Mouse (Mus musculus) intestine, postnatal 0 days (tissue): Measurements from ENCODE around the gene Ccdc115. TPM values are rescaled to one million over a fixed set of nuclear protein-coding genes. Genes with fewer than 3 reads are reported as not detected.

ENCODE experiments used
- ATAC-seq: fragments of 200-750 bp; cut with Nextera tagmentation; 2 replicates; pipeline ENCODE4 v1.8.0; 2017; ENCODE audit warnings: mild to moderate bottlenecking, moderate TSS enrichment, moderate library complexity
- H3K27ac ChIP-seq: fragments of 300-500 bp; sonication (generic); 2 replicates; pipeline ENCODE4 v1.5.1; 2014; ENCODE audit warnings: mild to moderate bottlenecking, low read depth, low read length, moderate library complexity
- H3K27me3 ChIP-seq: fragments of 300-500 bp; sonication (generic); replicated peaks from 2 replicates; pipeline ENCODE4 v1.6.1; 2014; ENCODE audit warnings: low read length, mixed read lengths; ENCODE audit not compliant: control insufficient read depth, insufficient read depth
- H3K36me3 ChIP-seq: fragments of 300-500 bp; sonication (generic); 2 replicates; pipeline ENCODE4 v1.6.1; 2014; ENCODE audit warnings: mild to moderate bottlenecking, moderate library complexity; ENCODE audit not compliant: control insufficient read depth, insufficient read depth
- H3K4me1 ChIP-seq: fragments of 300-500 bp; sonication (generic); replicated peaks from 2 replicates; pipeline ENCODE4 v1.6.1; 2014; ENCODE audit warnings: antibody characterized with exemption, low read length, mixed read lengths; ENCODE audit not compliant: control insufficient read depth, insufficient read depth
- H3K4me2 ChIP-seq: fragments of 300-500 bp; sonication (generic); replicated peaks from 2 replicates; pipeline ENCODE4 v1.6.1; 2014; ENCODE audit warnings: low read depth, mild to moderate bottlenecking, moderate library complexity
- H3K4me3 ChIP-seq: fragments of 300-500 bp; sonication (generic); 2 replicates; pipeline ENCODE4 v1.5.1; 2014; ENCODE audit warnings: low read depth, low read length
- H3K9ac ChIP-seq: fragments of 300-500 bp; sonication (generic); 2 replicates; pipeline ENCODE4 v1.6.1; 2014; ENCODE audit warnings: mild to moderate bottlenecking, low read depth, low read length
- H3K9me3 ChIP-seq: fragments of 300-500 bp; sonication (generic); 2 replicates; pipeline ENCODE4 v1.6.1; 2016; ENCODE audit warnings: mixed run types; ENCODE audit not compliant: control insufficient read depth
- CTCF ChIP-seq: sonication (generic); IDR thresholded peaks from 2 replicates; pipeline ENCODE4 v1.5.1; 2016; ENCODE audit warnings: low read depth, mild to moderate bottlenecking, control low read depth, antibody characterized with exemption, moderate library complexity
- WGBS: fragments of 180-500 bp; shearing (Covaris S2); extraction: QIAGEN DNeasy Blood & Tissue Kit; methylation state at CpG from one replicate; pipeline ENCODE4 v1.1.7; 2014; 5-methylcytosine and 5-hydroxymethylcytosine counted together
- polyA plus RNA-seq: library from polyadenylated mRNA; unstranded; fragments of >200 nt; fragmentation: Nextera tagmentation; extraction: Ambion mirVana; gene quantifications from 2 replicates; pipeline ENCODE4 v1.2.1, GENCODE M21; 2015

Ccdc115 gene
- polyA plus RNA-seq, 1 experiment from 2014 or later: 35.3 TPM

- no peaks in the 10 kb centered on the region for H3K9me3 ChIP-seq
- H3K4me1 ChIP-seq: 0 out of 2 replicates have a peak, but pooled peaks cover 2% of the 10 kb centered on the region
- TF ChIP-seq CTCF: no peak
- no peaks in the 10 kb centered on the region for H3K27me3 ChIP-seq
- no peak overlapping the region for H3K4me3 ChIP-seq
- WGBS: 57% methylated on average over 5 of the region's 5 CpGs
- no peak overlapping the region for H3K27ac ChIP-seq
- ATAC-seq: no peak
- H3K9ac ChIP-seq: no peak overlapping the region
- H3K4me2 ChIP-seq: no peak overlapping the region
- no peaks in the 10 kb centered on the region for H3K36me3 ChIP-seq
Measured at GRCm38 (mm10) chr1:34480801-34481200, 41.3 kb upstream of the Ccdc115 start.

- no peak for ATAC-seq
- no peak for TF ChIP-seq CTCF
- no peaks in the 10 kb centered on the region for H3K36me3 ChIP-seq
- no peak overlapping the region for H3K4me2 ChIP-seq
- no peak overlapping the region for H3K4me3 ChIP-seq
- 37% methylated on average over 11 of the region's 11 CpGs for WGBS
- H3K9ac ChIP-seq: no peak overlapping the region
- 0 out of 2 replicates have a peak, but pooled peaks cover 2% of the 10 kb centered on the region for H3K4me1 ChIP-seq
- H3K9me3 ChIP-seq: no peaks in the 10 kb centered on the region
- no peak overlapping the region for H3K27ac ChIP-seq
- H3K27me3 ChIP-seq: no peaks in the 10 kb centered on the region
Measured at GRCm38 (mm10) chr1:34478891-34479655, 39.6 kb upstream of the Ccdc115 start.

- Histone ChIP-seq H3K4me3 (peak overlapping the region; percentile 59), H3K36me3 (no peaks in the 10 kb centered on the region), H3K4me1 (no peaks in the 10 kb centered on the region), H3K4me2 (peak overlapping the region; percentile 99), H3K9ac (peak overlapping the region; percentile 34), H3K27ac (no peak overlapping the region), H3K27me3 (no peaks in the 10 kb centered on the region), H3K9me3 (no peaks in the 10 kb centered on the region)
- WGBS: 2% methylated on average over 42 of the region's 43 CpGs
- peak; percentile 43 for TF ChIP-seq CTCF
- peak; percentile 54 for ATAC-seq
Measured at GRCm38 (mm10) chr1:34472427-34473300, 33.2 kb upstream of the Ccdc115 start.

GRCm38 (mm10) chr1:34469801-34470200 is 30.3 kb upstream of the Ccdc115 start:
- no peaks in the 10 kb centered on the region for H3K9me3 ChIP-seq
- H3K4me1 ChIP-seq: no peaks in the 10 kb centered on the region
- no peak overlapping the region for H3K9ac ChIP-seq
- no peak overlapping the region for H3K27ac ChIP-seq
- H3K4me2 ChIP-seq: no peak overlapping the region
- WGBS: 79% methylated on average over 5 of the region's 5 CpGs
- no peak for TF ChIP-seq CTCF
- no peak overlapping the region for H3K4me3 ChIP-seq
- no peaks in the 10 kb centered on the region for H3K27me3 ChIP-seq
- ATAC-seq: no peak
- no peaks in the 10 kb centered on the region for H3K36me3 ChIP-seq

GRCm38 (mm10) chr1:34468500-34468899 is 29.0 kb upstream of the Ccdc115 start:
- Histone ChIP-seq H3K4me1 (no peaks in the 10 kb centered on the region), H3K9me3 (no peaks in the 10 kb centered on the region), H3K9ac (no peak overlapping the region), H3K36me3 (no peaks in the 10 kb centered on the region), H3K4me2 (no peak overlapping the region), H3K4me3 (no peak overlapping the region), H3K27me3 (no peaks in the 10 kb centered on the region), H3K27ac (no peak overlapping the region)
- TF ChIP-seq CTCF: no peak
- ATAC-seq: no peak
- 80% methylated on average over 4 of the region's 4 CpGs for WGBS

GRCm38 (mm10) chr1:34468051-34468450 is 28.6 kb upstream of the Ccdc115 start:
- WGBS: 63% methylated on average over 3 of the region's 3 CpGs
- Histone ChIP-seq H3K27me3 (no peaks in the 10 kb centered on the region), H3K9ac (no peak overlapping the region), H3K36me3 (no peaks in the 10 kb centered on the region), H3K27ac (no peak overlapping the region), H3K9me3 (no peaks in the 10 kb centered on the region), H3K4me3 (no peak overlapping the region), H3K4me1 (no peaks in the 10 kb centered on the region), H3K4me2 (no peak overlapping the region)
- TF ChIP-seq CTCF: no peak
- no peak for ATAC-seq
